Mouse (Mus musculus): ENCODE measurements around the gene Casc3. TPM values are rescaled to one million over a fixed set of nuclear protein-coding genes. Genes with fewer than 3 reads are reported as not detected.
A peak's percentile ranks its signal among the peaks of the same experiment; 100 is the strongest.

The Casc3 gene
- polyA plus RNA-seq, 1 experiment from 2014 or later, result 34.8 TPM

GRCm38 (mm10) chr11:98770096-98770975 lies 34.4 kb upstream of the Casc3 start:
- ATAC-seq (replicated peaks; ENCODE audit: low FRiP score), result no peak
- Histone ChIP-seq H3K36me3 (ENCODE audit: control insufficient read depth, insufficient read depth, low read length) (peaks cover 8% of the 10 kb centered on the region; the same call in 1 of the 2 replicates), H3K4me2 (no peak overlapping the region), H3K27ac (ENCODE audit: low read depth, low read length) (peak overlapping the region; percentile 98; the same call in 1 of the 2 replicates), H3K4me3 (ENCODE audit: low read depth, low read length) (no peak overlapping the region), H3K4me1 (replicated peaks; ENCODE audit: control insufficient read depth, insufficient read depth, low read length) (peaks cover 85% of the 10 kb centered on the region), H3K9me3 (ENCODE audit: control insufficient read depth, low read length) (no peaks in the 10 kb centered on the region), H3K9ac (ENCODE audit: low read depth, low read length) (no peak overlapping the region), H3K27me3 (replicated peaks; ENCODE audit: control insufficient read depth, insufficient read depth, low read length) (no peaks in the 10 kb centered on the region)
- no peak for DNase-seq (ENCODE audit: low spot score)
- 88% methylated on average over 26 of the region's 26 CpGs for WGBS

- no peak overlapping the region for H3K4me2 ChIP-seq
- no peaks in the 10 kb centered on the region for H3K27me3 ChIP-seq (replicated peaks; ENCODE audit: control insufficient read depth, insufficient read depth, low read length)
- H3K4me1 ChIP-seq (replicated peaks; ENCODE audit: control insufficient read depth, insufficient read depth, low read length), result peaks cover 84% of the 10 kb centered on the region
- peaks cover 8% of the 10 kb centered on the region; the same call in 1 of the 2 replicates for H3K36me3 ChIP-seq (ENCODE audit: control insufficient read depth, insufficient read depth, low read length)
- 91% methylated on average over 18 of the region's 18 CpGs for WGBS
- no peak overlapping the region; the same call in 1 of the 2 replicates for H3K27ac ChIP-seq (ENCODE audit: low read depth, low read length)
- no peaks in the 10 kb centered on the region for H3K9me3 ChIP-seq (ENCODE audit: control insufficient read depth, low read length)
- ATAC-seq (replicated peaks; ENCODE audit: low FRiP score), result no peak
- no peak overlapping the region for H3K4me3 ChIP-seq (ENCODE audit: low read depth, low read length)
- no peak overlapping the region for H3K9ac ChIP-seq (ENCODE audit: low read depth, low read length)
- no peak for DNase-seq (ENCODE audit: low spot score)
Measured at GRCm38 (mm10) chr11:98771131-98771530, 33.6 kb upstream of the Casc3 start.

GRCm38 (mm10) chr11:98771844-98772525 lies 32.7 kb upstream of the Casc3 start:
- no peak for ATAC-seq (replicated peaks; ENCODE audit: low FRiP score)
- Histone ChIP-seq H3K4me3 (ENCODE audit: low read depth, low read length) (no peak overlapping the region), H3K9me3 (ENCODE audit: control insufficient read depth, low read length) (no peaks in the 10 kb centered on the region), H3K27me3 (replicated peaks; ENCODE audit: control insufficient read depth, insufficient read depth, low read length) (no peaks in the 10 kb centered on the region), H3K4me1 (replicated peaks; ENCODE audit: control insufficient read depth, insufficient read depth, low read length) (peaks cover 85% of the 10 kb centered on the region), H3K4me2 (no peak overlapping the region), H3K9ac (ENCODE audit: low read depth, low read length) (no peak overlapping the region), H3K36me3 (ENCODE audit: control insufficient read depth, insufficient read depth, low read length) (peaks cover 6% of the 10 kb centered on the region; the same call in 1 of the 2 replicates), H3K27ac (ENCODE audit: low read depth, low read length) (peak overlapping the region; percentile 53; the same call in 1 of the 2 replicates)
- no peak for DNase-seq (ENCODE audit: low spot score)
- WGBS, result 85% methylated on average over 11 of the region's 11 CpGs

- WGBS, result 57% methylated on average over 8 of the region's 8 CpGs
- H3K4me2 ChIP-seq, result peak overlapping the region; percentile 81
Measured at GRCm38 (mm10) chr11:98772667-98773171, 32.0 kb upstream of the Casc3 start.

GRCm38 (mm10) chr11:98773635-98774295 lies 30.9 kb upstream of the Casc3 start:
- DNase-seq (ENCODE audit: low spot score), result peak; percentile 98
- no peaks in the 10 kb centered on the region for H3K9me3 ChIP-seq (ENCODE audit: control insufficient read depth, low read length)
- H3K27me3 ChIP-seq (replicated peaks; ENCODE audit: control insufficient read depth, insufficient read depth, low read length), result no peaks in the 10 kb centered on the region
- peak overlapping the region; percentile 81 for H3K4me2 ChIP-seq
- H3K4me3 ChIP-seq (ENCODE audit: low read depth, low read length), result peak overlapping the region; percentile 50
- WGBS, result under 1% methylated on average over 36 of the region's 37 CpGs
- ATAC-seq (replicated peaks; ENCODE audit: low FRiP score), result peak; percentile 88
- H3K4me1 ChIP-seq (replicated peaks; ENCODE audit: control insufficient read depth, insufficient read depth, low read length), result peaks cover 74% of the 10 kb centered on the region
- peaks cover 6% of the 10 kb centered on the region; the same call in 1 of the 2 replicates for H3K36me3 ChIP-seq (ENCODE audit: control insufficient read depth, insufficient read depth, low read length)
- peak overlapping the region; percentile 71; the same call in 1 of the 2 replicates for H3K27ac ChIP-seq (ENCODE audit: low read depth, low read length)
- H3K9ac ChIP-seq (ENCODE audit: low read depth, low read length), result peak overlapping the region; percentile 55; the same call in 1 of the 2 replicates

More at GRCm38 (mm10) chr11:98772667-98773171, 32.0 kb upstream of the Casc3 start:
- no peaks in the 10 kb centered on the region for H3K27me3 ChIP-seq (replicated peaks; ENCODE audit: control insufficient read depth, insufficient read depth, low read length)
- peak overlapping the region; percentile 71 for H3K27ac ChIP-seq (ENCODE audit: low read depth, low read length)
- ATAC-seq (replicated peaks; ENCODE audit: low FRiP score) (no peak), DNase-seq (ENCODE audit: low spot score) (no peak)
- H3K4me1 ChIP-seq (replicated peaks; ENCODE audit: control insufficient read depth, insufficient read depth, low read length), result peaks cover 85% of the 10 kb centered on the region
- no peak overlapping the region for H3K4me3 ChIP-seq (ENCODE audit: low read depth, low read length)
- H3K9me3 ChIP-seq (ENCODE audit: control insufficient read depth, low read length), result no peaks in the 10 kb centered on the region
- peaks cover 6% of the 10 kb centered on the region; the same call in 1 of the 2 replicates for H3K36me3 ChIP-seq (ENCODE audit: control insufficient read depth, insufficient read depth, low read length)
- peak overlapping the region; percentile 55; the same call in 1 of the 2 replicates for H3K9ac ChIP-seq (ENCODE audit: low read depth, low read length)

- WGBS, result under 1% methylated on average over 22 of the region's 22 CpGs
- Histone ChIP-seq H3K27ac (ENCODE audit: low read depth, low read length) (peak within 1 kb of the TSS; percentile 65), H3K9me3 (ENCODE audit: control insufficient read depth, low read length) (no peaks in the 10 kb centered on the region), H3K4me2 (peak within 1 kb of the TSS; percentile 81), H3K27me3 (replicated peaks; ENCODE audit: control insufficient read depth, insufficient read depth, low read length) (no peaks in the 10 kb centered on the region), H3K4me1 (replicated peaks; ENCODE audit: control insufficient read depth, insufficient read depth, low read length) (peaks cover 64% of the 10 kb centered on the region), H3K9ac (ENCODE audit: low read depth, low read length) (peak within 1 kb of the TSS; percentile 54), H3K36me3 (ENCODE audit: control insufficient read depth, insufficient read depth, low read length) (peaks cover 2% of the 10 kb centered on the region; the same call in 1 of the 2 replicates), H3K4me3 (ENCODE audit: low read depth, low read length) (peak within 1 kb of the TSS; percentile 50)
- ATAC-seq (replicated peaks; ENCODE audit: low FRiP score), result no peak
- no peak for DNase-seq (ENCODE audit: low spot score)
Measured at GRCm38 (mm10) chr11:98774582-98775347, 29.9 kb upstream of the Casc3 start, which contains the start of gene Nr1d1. Gene Nr1d1, minus strand, starts transcription at chr11:98775333.

GRCm38 (mm10) chr11:98775348-98776051 lies 29.2 kb upstream of the Casc3 start:
- peak overlapping the region; percentile 65 for H3K27ac ChIP-seq (ENCODE audit: low read depth, low read length)
- no peaks in the 10 kb centered on the region for H3K27me3 ChIP-seq (replicated peaks; ENCODE audit: control insufficient read depth, insufficient read depth, low read length)
- peaks cover 58% of the 10 kb centered on the region for H3K4me1 ChIP-seq (replicated peaks; ENCODE audit: control insufficient read depth, insufficient read depth, low read length)
- peak overlapping the region; percentile 81 for H3K4me2 ChIP-seq
- H3K36me3 ChIP-seq (ENCODE audit: control insufficient read depth, insufficient read depth, low read length), result 0 out of 2 replicates have a peak, but pooled peaks cover 2% of the 10 kb centered on the region
- H3K9ac ChIP-seq (ENCODE audit: low read depth, low read length), result peak overlapping the region; percentile 54
- H3K4me3 ChIP-seq (ENCODE audit: low read depth, low read length), result peak overlapping the region; percentile 50
- ATAC-seq (replicated peaks; ENCODE audit: low FRiP score) (peak; percentile 51), DNase-seq (ENCODE audit: low spot score) (peak; percentile 92)
- WGBS, result 6% methylated on average over 15 of the region's 15 CpGs
- H3K9me3 ChIP-seq (ENCODE audit: control insufficient read depth, low read length), result no peaks in the 10 kb centered on the region

Measured in liver, embryonic 11.5 days (tissue).